Mouse (Mus musculus) midbrain, postnatal 0 days (tissue): ENCODE results near the gene Zswim9. TPM values are rescaled to one million over a fixed set of nuclear protein-coding genes. Genes with fewer than 3 reads are reported as not detected.

Experiments
- ATAC-seq: fragments of 200-750 bp; cut with Nextera tagmentation; 2 replicates; pipeline ENCODE4 v1.8.0; 2017; ENCODE audit warnings: moderate number of reproducible peaks, mild to moderate bottlenecking, moderate TSS enrichment, moderate library complexity; ENCODE audit not compliant: low FRiP score
- DNase-seq: peaks from one replicate; pipeline ENCODE4 v3.0.0-alpha.2; 2015; ENCODE audit warnings: low spot score
- H3K27ac ChIP-seq: fragments of 300-500 bp; sonication (generic); 2 replicates; pipeline ENCODE4 v1.5.1; 2014; ENCODE audit warnings: low read depth, mild to moderate bottlenecking, low read length, mixed read lengths
- H3K27me3 ChIP-seq: fragments of 300-500 bp; sonication (generic); 2 replicates; pipeline ENCODE4 v1.6.1; 2014; ENCODE audit warnings: low read length, control low read depth, mixed read lengths; ENCODE audit not compliant: insufficient read depth
- H3K36me3 ChIP-seq: fragments of 300-500 bp; sonication (generic); 2 replicates; pipeline ENCODE4 v1.6.1; 2014; ENCODE audit warnings: low read length, control low read depth, mixed read lengths; ENCODE audit not compliant: insufficient read depth
- H3K4me1 ChIP-seq: fragments of 300-500 bp; sonication (generic); 2 replicates; pipeline ENCODE4 v1.6.1; 2014; ENCODE audit warnings: mild to moderate bottlenecking, control low read depth, antibody characterized with exemption, low read length, mixed read lengths; ENCODE audit not compliant: insufficient read depth
- H3K4me2 ChIP-seq: fragments of 300-500 bp; sonication (generic); 2 replicates; pipeline ENCODE4 v1.6.1; 2014; ENCODE audit warnings: low read depth, mild to moderate bottlenecking, low read length, mixed read lengths; ENCODE audit not compliant: poor library complexity, severe bottlenecking
- H3K4me3 ChIP-seq: fragments of 300-500 bp; sonication (generic); 2 replicates; pipeline ENCODE4 v1.5.1; 2014; ENCODE audit warnings: low read depth, mild to moderate bottlenecking, low read length, moderate library complexity
- H3K9ac ChIP-seq: fragments of 300-500 bp; sonication (generic); replicated peaks from 2 replicates; pipeline ENCODE4 v1.6.1; 2014; ENCODE audit warnings: mild to moderate bottlenecking, low read length, moderate library complexity, mixed read lengths; ENCODE audit not compliant: poor library complexity, severe bottlenecking
- H3K9me3 ChIP-seq: fragments of 300-500 bp; sonication (generic); 2 replicates; pipeline ENCODE4 v1.6.1; 2016; ENCODE audit warnings: low read length, control low read depth
- CTCF ChIP-seq: IDR thresholded peaks from 2 replicates; pipeline ENCODE4 v1.5.1; 2016; ENCODE audit warnings: antibody characterized with exemption, mild to moderate bottlenecking
- WGBS: fragments of 180-500 bp; shearing (Covaris S2); extraction: QIAGEN DNeasy Blood & Tissue Kit; methylation state at CpG from one replicate; pipeline ENCODE4 v1.1.7; 2014; 5-methylcytosine and 5-hydroxymethylcytosine counted together
- polyA plus RNA-seq: library from polyadenylated mRNA; unstranded; fragments of >200 nt; fragmentation: Nextera tagmentation; extraction: Ambion mirVana; gene quantifications from 2 replicates; pipeline ENCODE4 v1.2.1, GENCODE M21; 2015
- total RNA-seq: library from RNA; depleted of rRNA; stranded (reverse); fragments of >200 nt; gene quantifications from 2 replicates; pipeline ENCODE4 v1.2.3, GENCODE M21; 2014; rRNA removed

Zswim9 gene
- total and polyA plus RNA-seq, 2 experiments from 2014 or later = 8.1 to 10.9 TPM

GRCm38 (mm10) chr7:13263851-13264250 lies 14.7 kb downstream of the Zswim9 start:
- H3K9me3 ChIP-seq = no peaks in the 10 kb centered on the region
- H3K4me3 ChIP-seq = no peak overlapping the region
- WGBS = 81% methylated on average over 5 of the region's 5 CpGs
- no peaks in the 10 kb centered on the region for H3K27me3 ChIP-seq
- no peak overlapping the region for H3K4me2 ChIP-seq
- DNase-seq (no peak), ATAC-seq (no peak)
- TF ChIP-seq CTCF = no peak
- no peaks in the 10 kb centered on the region for H3K4me1 ChIP-seq
- H3K36me3 ChIP-seq = peaks cover 15% of the 10 kb centered on the region
- no peak overlapping the region for H3K27ac ChIP-seq
- H3K9ac ChIP-seq = no peak overlapping the region

GRCm38 (mm10) chr7:13260746-13261700 lies 17.5 kb downstream of the Zswim9 start:
- Histone ChIP-seq H3K9me3 (no peaks in the 10 kb centered on the region), H3K36me3 (peaks cover 15% of the 10 kb centered on the region), H3K27me3 (no peaks in the 10 kb centered on the region), H3K27ac (no peak overlapping the region), H3K9ac (no peak overlapping the region), H3K4me2 (no peak overlapping the region), H3K4me1 (no peaks in the 10 kb centered on the region), H3K4me3 (no peak overlapping the region)
- WGBS = 55% methylated on average over 50 of the region's 50 CpGs
- TF ChIP-seq CTCF = no peak
- DNase-seq (no peak), ATAC-seq (peak; percentile 49; the same call in 1 of the 2 replicates)

GRCm38 (mm10) chr7:13212720-13213119 lies 65.8 kb downstream of the Zswim9 start, which contains the start of gene Vmn1r89:
TSS of gene Vmn1r89 (plus strand) at chr7:13213020.
- Histone ChIP-seq H3K9me3 (no peaks in the 10 kb centered on the region), H3K9ac (no peak within 1 kb of the TSS), H3K4me1 (no peaks in the 10 kb centered on the region), H3K4me3 (no peak within 1 kb of the TSS), H3K4me2 (no peak within 1 kb of the TSS), H3K27me3 (no peaks in the 10 kb centered on the region), H3K36me3 (no peaks in the 10 kb centered on the region), H3K27ac (no peak within 1 kb of the TSS)
- no peak for TF ChIP-seq CTCF
- DNase-seq (no peak), ATAC-seq (no peak)

Other genes starting within 250 kb of the Zswim9 start
- 67.6 and 114 TPM in 2 replicates for gene Chmp2a, start 243.9 kb downstream of the Zswim9 start, total RNA-seq
- gene Chmp2a, start 243.9 kb downstream of the Zswim9 start, polyA plus RNA-seq = 198 and 205 TPM in 2 replicates
- 359 and 383 TPM in 2 replicates for gene Ube2m, start 240.4 kb downstream of the Zswim9 start, total RNA-seq
- gene Ube2m, start 240.4 kb downstream of the Zswim9 start, polyA plus RNA-seq = 146 and 147 TPM in 2 replicates
- 13.2 and 14.4 TPM in 2 replicates for gene Mzf1, start 224.0 kb downstream of the Zswim9 start, total RNA-seq
- 12.2 TPM in 2 replicates for gene Mzf1, start 224.0 kb downstream of the Zswim9 start, polyA plus RNA-seq
- 0.33 and 0.85 TPM in 2 replicates for gene Vmn1r85, start 183.5 kb downstream of the Zswim9 start, total RNA-seq
- gene Vmn1r85, start 183.5 kb downstream of the Zswim9 start, polyA plus RNA-seq = 0.25 and 0.27 TPM in 2 replicates
- gene Vmn1r86, start 158.8 kb downstream of the Zswim9 start, total RNA-seq = not detected in 2 replicates
- not detected in 2 replicates for gene Vmn1r86, start 158.8 kb downstream of the Zswim9 start, polyA plus RNA-seq
- gene Vmn1r87, start 138.6 kb downstream of the Zswim9 start, total RNA-seq = not detected in 2 replicates
- gene Vmn1r87, start 138.6 kb downstream of the Zswim9 start, polyA plus RNA-seq = not detected in 2 replicates
- not detected in 2 replicates for gene Vmn1r88, start 119.2 kb downstream of the Zswim9 start, total RNA-seq
- gene Vmn1r88, start 119.2 kb downstream of the Zswim9 start, polyA plus RNA-seq = 0.01 TPM in 1 of 2 replicates, not detected in the other
- gene Vmn1r89, start 65.7 kb downstream of the Zswim9 start, total RNA-seq = not detected in 2 replicates
- not detected in 2 replicates for gene Vmn1r89, start 65.7 kb downstream of the Zswim9 start, polyA plus RNA-seq
- gene Lig1, start 1.4 kb downstream of the Zswim9 start, total RNA-seq = 14.3 and 15.9 TPM in 2 replicates
- 33.7 and 35.3 TPM in 2 replicates for gene Lig1, start 1.4 kb downstream of the Zswim9 start, polyA plus RNA-seq
- 0.16 and 0.61 TPM in 2 replicates for gene Pla2g4c, start 45.9 kb upstream of the Zswim9 start, total RNA-seq
- 0.27 and 0.32 TPM in 2 replicates for gene Pla2g4c, start 45.9 kb upstream of the Zswim9 start, polyA plus RNA-seq
- gene Cabp5, start 119.4 kb upstream of the Zswim9 start, total RNA-seq = not detected in 2 replicates
- gene Cabp5, start 119.4 kb upstream of the Zswim9 start, polyA plus RNA-seq = not detected in 2 replicates
- not detected in 2 replicates for gene Bsph1, start 172.1 kb upstream of the Zswim9 start, total RNA-seq
- not detected in 2 replicates for gene Bsph1, start 172.1 kb upstream of the Zswim9 start, polyA plus RNA-seq